Comparison of ENCODE assay signal across 14 mouse cellular contexts in genomic region chr15:51720873-51721308, GRCm38 (mm10).
A peak's percentile ranks its signal among the peaks of the same experiment; 100 is the strongest.
DNase-seq lines count a peak whose midpoint lies in the region; ATAC-seq lines count a peak whose summit lies in the region.
"Had no signal": no experiment of that assay in that cellular context is flagged by ENCODE, and none has a peak within 500 bp of the region (broad histone marks: within the 10 kb centered on the region; RNA-seq: fewer than 3 reads in every experiment).

No protein-coding gene starts in this region.

- intact Hi-C loops in left cerebral cortex, postnatal 25 days (cut with DNase I), result no loop called here

- H3K4me2 ChIP-seq in kidney, embryonic 16.5 days (replicated peaks; ENCODE audit: low read depth, low read length), result no peak overlapping the region
- no peak overlapping the region for H3K4me2 ChIP-seq in forebrain, embryonic 11.5 days (ENCODE audit: low read depth, low read length, severe bottlenecking)
- no peak overlapping the region for H3K4me2 ChIP-seq in hindbrain, embryonic 14.5 days (replicated peaks)
- no peak overlapping the region for H3K4me2 ChIP-seq in midbrain, embryonic 15.5 days
- H3K4me2 ChIP-seq: heart, embryonic 13.5 days had no signal

- DNase-seq in kidney, postnatal 14 days, result no peak
- DNase-seq in forebrain, embryonic 11.5 days (ENCODE audit: low spot score), result peak; percentile 57
- no peak for DNase-seq in hindbrain, embryonic 14.5 days (ENCODE audit: low spot score)
- no peak for DNase-seq in left cerebral cortex, postnatal 25 days (ENCODE audit: low spot score in 2 of 2)
- no peak for DNase-seq in layer of hippocampus, postnatal 25 days (ENCODE audit: extremely low spot score in 1 of 2, low spot score in 1 of 2)
- DNase-seq in left cerebral cortex, adult 8-10 months (ENCODE audit: low spot score in 2 of 2), result no peak
- DNase-seq: cerebellum, postnatal 36 days; gastrocnemius, postnatal 10 days; kidney, postnatal 4 days; lung, postnatal 14 days had no signal

- H3K4me1 ChIP-seq in kidney, embryonic 16.5 days (ENCODE audit: insufficient read depth, low read length), result no peaks in the 10 kb centered on the region
- H3K4me1 ChIP-seq in forebrain, embryonic 11.5 days (replicated peaks; ENCODE audit: control insufficient read depth, insufficient read depth, low read length), result peaks cover 7% of the 10 kb centered on the region; the same call in 1 of the 2 replicates
- H3K4me1 ChIP-seq in hindbrain, embryonic 14.5 days (replicated peaks; ENCODE audit: control insufficient read depth, insufficient read depth, low read length), result no peaks in the 10 kb centered on the region
- no peaks in the 10 kb centered on the region for H3K4me1 ChIP-seq in midbrain, embryonic 15.5 days

- H3K27me3 ChIP-seq in kidney, embryonic 16.5 days (ENCODE audit: insufficient read depth, low read length), result no peaks in the 10 kb centered on the region
- no peaks in the 10 kb centered on the region for H3K27me3 ChIP-seq in forebrain, embryonic 11.5 days (ENCODE audit: control insufficient read depth, insufficient read depth, low read length)
- no peaks in the 10 kb centered on the region for H3K27me3 ChIP-seq in hindbrain, embryonic 14.5 days (ENCODE audit: control insufficient read depth, insufficient read depth, low read length)
- H3K27me3 ChIP-seq in midbrain, embryonic 15.5 days (replicated peaks), result no peaks in the 10 kb centered on the region
- H3K27me3 ChIP-seq: heart, embryonic 13.5 days had no signal

- no peaks in the 10 kb centered on the region for H3K36me3 ChIP-seq in kidney, embryonic 16.5 days (ENCODE audit: insufficient read depth, low read length)
- H3K36me3 ChIP-seq in forebrain, embryonic 11.5 days (ENCODE audit: control insufficient read depth, insufficient read depth, low read length), result no peaks in the 10 kb centered on the region
- no peaks in the 10 kb centered on the region for H3K36me3 ChIP-seq in hindbrain, embryonic 14.5 days (replicated peaks; ENCODE audit: control insufficient read depth, insufficient read depth)
- no peaks in the 10 kb centered on the region for H3K36me3 ChIP-seq in midbrain, embryonic 15.5 days (replicated peaks)
- H3K36me3 ChIP-seq: heart, embryonic 13.5 days had no signal

- peak; percentile 23; the same call in 1 of the 2 replicates for ATAC-seq in kidney, embryonic 16.5 days (ENCODE audit: low FRiP score, low TSS enrichment)
- peak; percentile 86 for ATAC-seq in forebrain, embryonic 11.5 days (replicated peaks; ENCODE audit: low FRiP score)
- peak; percentile 65; the same call in 1 of the 2 replicates for ATAC-seq in hindbrain, embryonic 14.5 days (ENCODE audit: low FRiP score)
- peak; percentile 48; the same call in 1 of the 2 replicates for ATAC-seq in midbrain, embryonic 15.5 days (replicated peaks)

- no peak overlapping the region for H3K4me3 ChIP-seq in kidney, embryonic 16.5 days (ENCODE audit: low read length)
- no peak overlapping the region for H3K4me3 ChIP-seq in forebrain, embryonic 11.5 days (ENCODE audit: low read depth, low read length)
- H3K4me3 ChIP-seq in hindbrain, embryonic 14.5 days (replicated peaks; ENCODE audit: low read length), result no peak overlapping the region
- no peak overlapping the region for H3K4me3 ChIP-seq in midbrain, embryonic 15.5 days
- H3K4me3 ChIP-seq: erythroblast, embryonic 14.5 days; heart, embryonic 13.5 days had no signal

- no peak overlapping the region for H3K9ac ChIP-seq in kidney, embryonic 16.5 days (replicated peaks; ENCODE audit: low read length)
- no peak overlapping the region for H3K9ac ChIP-seq in forebrain, embryonic 11.5 days (ENCODE audit: low read length)
- H3K9ac ChIP-seq in hindbrain, embryonic 14.5 days, result no peak overlapping the region
- no peak overlapping the region for H3K9ac ChIP-seq in midbrain, embryonic 15.5 days
- H3K9ac ChIP-seq: heart, embryonic 13.5 days had no signal

- no peak overlapping the region for H3K27ac ChIP-seq in kidney, embryonic 16.5 days (ENCODE audit: low read length)
- no peak overlapping the region for H3K27ac ChIP-seq in forebrain, embryonic 11.5 days (ENCODE audit: low read depth, low read length)
- no peak overlapping the region for H3K27ac ChIP-seq in hindbrain, embryonic 14.5 days
- H3K27ac ChIP-seq in midbrain, embryonic 15.5 days, result no peak overlapping the region
- H3K27ac ChIP-seq: heart, embryonic 13.5 days had no signal

- 30% methylated on average over 9 of the region's 9 CpGs for WGBS in kidney, embryonic 16.5 days
- 4% methylated on average over 9 of the region's 9 CpGs for WGBS in forebrain, embryonic 11.5 days
- WGBS in hindbrain, embryonic 14.5 days, result 23% methylated on average over 9 of the region's 9 CpGs
- WGBS in midbrain, embryonic 15.5 days, result 10% methylated on average over 9 of the region's 9 CpGs

- no peaks in the 10 kb centered on the region for H3K9me3 ChIP-seq in kidney, embryonic 16.5 days (ENCODE audit: low read length)
- H3K9me3 ChIP-seq in forebrain, embryonic 11.5 days (ENCODE audit: control insufficient read depth, low read length), result no peaks in the 10 kb centered on the region
- no peaks in the 10 kb centered on the region for H3K9me3 ChIP-seq in hindbrain, embryonic 14.5 days (ENCODE audit: control insufficient read depth, low read length)
- no peaks in the 10 kb centered on the region for H3K9me3 ChIP-seq in midbrain, embryonic 15.5 days
- H3K9me3 ChIP-seq: heart, embryonic 13.5 days had no signal

Comparison
In these comparisons a context has a peak if more than half of its experiments do, and no peak if none do; other contexts are left out.
1. ATAC-seq: peak in every context shown above with its lines; median percentile 86 in forebrain, embryonic 11.5 days; 65 in hindbrain, embryonic 14.5 days; 48 in midbrain, embryonic 15.5 days; 23 in kidney, embryonic 16.5 days.